Mouse (Mus musculus) left cerebral cortex, adult 8-10 months (tissue): Measurements from ENCODE around the gene Fignl1. TPM values are rescaled to one million over a fixed set of nuclear protein-coding genes. Genes with fewer than 3 reads are reported as not detected.

ENCODE experiments used
- DNase-seq, 2 experiments: peaks; one replicate each; pipeline ENCODE4 v3.0.0; 2022; ENCODE audit warnings: low spot score in 2 of 2
- total RNA-seq, 4 experiments: library from RNA; stranded (reverse); gene quantifications; 2 replicates each; pipeline ENCODE4 v1.2.4; 2022

Gene Fignl1
- total RNA-seq, 4 experiments from 2014 or later: 0.67 to 0.89 (median 0.85) TPM

GRCm38 (mm10) chr11:11766736-11767135, 42.0 kb downstream of the Fignl1 start:
- no peak for DNase-seq

- no peak for DNase-seq
These were observed 42.7 kb downstream of the Fignl1 start for GRCm38 (mm10) chr11:11766105-11766504.

GRCm38 (mm10) chr11:11765414-11765813, 43.3 kb downstream of the Fignl1 start:
- DNase-seq: no peak

GRCm38 (mm10) chr11:11763211-11763666, 45.5 kb downstream of the Fignl1 start:
- DNase-seq: no peak

- no peak for DNase-seq
These were observed 49.9 kb downstream of the Fignl1 start for GRCm38 (mm10) chr11:11758883-11759282.

- DNase-seq: no peak
These were observed 50.6 kb downstream of the Fignl1 start for GRCm38 (mm10) chr11:11758121-11758520.

GRCm38 (mm10) chr11:11752859-11753258, 55.9 kb downstream of the Fignl1 start:
- no peak for DNase-seq

- no peak for DNase-seq
These were observed 57.7 kb downstream of the Fignl1 start for GRCm38 (mm10) chr11:11751091-11751490.

GRCm38 (mm10) chr11:11744222-11744621, 64.5 kb downstream of the Fignl1 start:
- no peak for DNase-seq

- DNase-seq: no peak
These were observed 66.1 kb downstream of the Fignl1 start for GRCm38 (mm10) chr11:11742626-11743025.

- DNase-seq: no peak
These were observed 67.2 kb downstream of the Fignl1 start for GRCm38 (mm10) chr11:11741574-11741973.

- no peak for DNase-seq
These were observed 68.2 kb downstream of the Fignl1 start for GRCm38 (mm10) chr11:11740603-11741002.

- DNase-seq: no peak
These were observed 69.7 kb downstream of the Fignl1 start for GRCm38 (mm10) chr11:11739054-11739453.

GRCm38 (mm10) chr11:11737562-11737961, 71.2 kb downstream of the Fignl1 start:
- DNase-seq: no peak

Other genes with a start within 250 kb of the Fignl1 start
- not detected for gene 4930512M02Rik, start 181.1 kb downstream of the Fignl1 start, total RNA-seq
- gene Ikzf1, start 124.0 kb downstream of the Fignl1 start, total RNA-seq: 1 to 10 TPM; 2.8 to 7.6 (median 6.1) TPM
- gene Ddc, start 89.2 kb upstream of the Fignl1 start, total RNA-seq: 1 to 10 TPM; 6.6 to 8.9 (median 7.8) TPM
- 10 to 100 TPM; 47.8 to 55.4 (median 52.4) TPM for gene Grb10, start 229.7 kb upstream of the Fignl1 start, total RNA-seq